10 mouse cellular contexts compared by ENCODE assay signal in genomic region chrX:8272000-8272399, GRCm38 (mm10). TPM values are rescaled to one million over a fixed set of nuclear protein-coding genes. Genes with fewer than 3 reads are reported as not detected.
DNase-seq lines count a peak whose midpoint lies in the region; ATAC-seq and TF ChIP-seq lines count a peak whose summit lies in the region.
"Had no signal": no experiment of that assay in that cellular context is flagged by ENCODE, and none has a peak within 500 bp of the region (broad histone marks: within the 10 kb centered on the region; RNA-seq: fewer than 3 reads in every experiment).

No protein-coding gene starts in this region.

- WGBS in hindbrain, embryonic 10.5 days = 25% methylated on average over 10 of the region's 10 CpGs
- WGBS in hindbrain, embryonic 11.5 days = 32% methylated on average over 10 of the region's 10 CpGs
- 37% methylated on average over 10 of the region's 10 CpGs for WGBS in hindbrain, embryonic 13.5 days

- 0 out of 2 replicates have a peak overlapping the region, but pooled peaks have one; percentile 18 for H3K4me3 ChIP-seq in hindbrain, embryonic 10.5 days
- no peak overlapping the region for H3K4me3 ChIP-seq in hindbrain, embryonic 11.5 days (ENCODE audit: low read depth, low read length)
- no peak overlapping the region; the same call in 1 of the 2 replicates for H3K4me3 ChIP-seq in hindbrain, embryonic 13.5 days
- H3K4me3 ChIP-seq in gastrocnemius, adult 2 months = no peak overlapping the region

- no peak overlapping the region for H3K27ac ChIP-seq in hindbrain, embryonic 10.5 days
- H3K27ac ChIP-seq in hindbrain, embryonic 11.5 days (ENCODE audit: low read depth, low read length) = no peak overlapping the region
- no peak overlapping the region for H3K27ac ChIP-seq in hindbrain, embryonic 13.5 days
- no peak overlapping the region for H3K27ac ChIP-seq in gastrocnemius, adult 2 months

- intact Hi-C loops in gastrocnemius, adult 2 months (cut with DNase I) = no loop called here
- intact Hi-C loops in left cerebral cortex, postnatal 10 days (cut with DNase I) = no loop called here

- H3K4me1 ChIP-seq in hindbrain, embryonic 10.5 days (replicated peaks) = no peaks in the 10 kb centered on the region
- H3K4me1 ChIP-seq in hindbrain, embryonic 11.5 days (replicated peaks; ENCODE audit: control insufficient read depth, insufficient read depth, low read length) = no peaks in the 10 kb centered on the region
- no peaks in the 10 kb centered on the region for H3K4me1 ChIP-seq in hindbrain, embryonic 13.5 days (replicated peaks)

- peaks cover 13% of the 10 kb centered on the region; the same call in 1 of the 2 replicates for H3K9me3 ChIP-seq in hindbrain, embryonic 10.5 days
- H3K9me3 ChIP-seq in hindbrain, embryonic 11.5 days (ENCODE audit: control insufficient read depth, low read length) = no peaks in the 10 kb centered on the region
- peaks cover 5% of the 10 kb centered on the region; the same call in 1 of the 2 replicates for H3K9me3 ChIP-seq in hindbrain, embryonic 13.5 days

- peaks cover 19% of the 10 kb centered on the region for H3K27me3 ChIP-seq in hindbrain, embryonic 10.5 days (ENCODE audit: insufficient read depth, poor library complexity, severe bottlenecking)
- H3K27me3 ChIP-seq in hindbrain, embryonic 11.5 days (ENCODE audit: control insufficient read depth, insufficient read depth, low read length) = no peaks in the 10 kb centered on the region
- H3K27me3 ChIP-seq in hindbrain, embryonic 13.5 days = peaks cover 9% of the 10 kb centered on the region; the same call in 1 of the 2 replicates

- TF ChIP-seq CTCF in gastrocnemius, adult 2 months (IDR thresholded peaks at IDR 0.05) = no peak

- DNase-seq in hindbrain, embryonic 10.5 days (ENCODE audit: low spot score) = no peak
- DNase-seq in hindbrain, embryonic 11.5 days (ENCODE audit: low spot score) = no peak
- peak; percentile 51 for DNase-seq in c-Kit-positive CD71-positive TER-119-negative erythroid progenitor cells, embryonic 14.5 days (ENCODE audit: low read depth)
- no peak for DNase-seq in adrenal gland, postnatal 36 days
- DNase-seq in gastrocnemius, adult 2 months = no peak
- no peak for DNase-seq in left cerebral cortex, postnatal 10 days (ENCODE audit: extremely low spot score in 1 of 2, low spot score in 2 of 2)
- DNase-seq: adrenal gland, postnatal 25 days; kidney, postnatal 10 days had no signal

- no peak overlapping the region for H3K9ac ChIP-seq in hindbrain, embryonic 11.5 days (ENCODE audit: low read depth, low read length)
- H3K9ac ChIP-seq in hindbrain, embryonic 13.5 days = no peak overlapping the region

- ATAC-seq in hindbrain, embryonic 11.5 days (ENCODE audit: low FRiP score) = no peak
- ATAC-seq in hindbrain, embryonic 13.5 days (ENCODE audit: low FRiP score) = no peak
- peak; percentile 93 for ATAC-seq in megakaryocyte-erythroid progenitor cell, adult 5-6 weeks (replicated peaks; ENCODE audit: low FRiP score, low TSS enrichment, poor library complexity, severe bottlenecking)

- H3K36me3 ChIP-seq in hindbrain, embryonic 10.5 days = no peaks in the 10 kb centered on the region
- H3K36me3 ChIP-seq in hindbrain, embryonic 11.5 days (ENCODE audit: control insufficient read depth, insufficient read depth, low read length) = no peaks in the 10 kb centered on the region
- H3K36me3 ChIP-seq in hindbrain, embryonic 13.5 days = no peaks in the 10 kb centered on the region

- H3K4me2 ChIP-seq in hindbrain, embryonic 11.5 days (replicated peaks; ENCODE audit: low read depth, low read length) = no peak overlapping the region
- H3K4me2 ChIP-seq in hindbrain, embryonic 13.5 days = peak overlapping the region; percentile 31; the same call in 1 of the 2 replicates

RNA-seq across cellular contexts. Expression of gene Slc38a5, which starts 1.1 kb away (rescaled TPM):
- 4.7 and 6.1 TPM in 2 replicates for polyA plus RNA-seq in hindbrain, embryonic 10.5 days (2016; fragmentation: Nextera tagmentation; extraction: Ambion mirVana)
- polyA plus RNA-seq in hindbrain, embryonic 11.5 days (2014; fragmentation: Nextera tagmentation; extraction: Ambion mirVana) = 5.5 and 5.7 TPM in 2 replicates
- 30.0 and 30.6 TPM in 2 replicates for polyA plus RNA-seq in hindbrain, embryonic 13.5 days (2015; fragmentation: Nextera tagmentation; extraction: Ambion mirVana)
- total RNA-seq in megakaryocyte-erythroid progenitor cell, adult 5-6 weeks (2014; fragmentation: Nextera tagmentation) = 97.9 and 114 TPM in 2 replicates
- total RNA-seq in megakaryocyte-erythroid progenitor cell, adult 5-6 weeks (2017) = 50.5 and 88.6 TPM in 2 replicates
- total RNA-seq in adrenal gland, postnatal 36 days (2021) = not detected
- total RNA-seq in gastrocnemius, adult 2 months (2021) = not detected
- 10 to 100 TPM; 13.5 to 24.3 TPM for total RNA-seq in left cerebral cortex, postnatal 10 days (2021)
- total RNA-seq: adrenal gland, postnatal 25 days had no signal

RNA-seq across cellular contexts. Expression of gene Ftsj1, which starts 19.8 kb away (rescaled TPM):
- 45.7 and 48.9 TPM in 2 replicates for polyA plus RNA-seq in hindbrain, embryonic 10.5 days (2016; fragmentation: Nextera tagmentation; extraction: Ambion mirVana)
- 42.8 and 43.3 TPM in 2 replicates for polyA plus RNA-seq in hindbrain, embryonic 11.5 days (2014; fragmentation: Nextera tagmentation; extraction: Ambion mirVana)
- polyA plus RNA-seq in hindbrain, embryonic 13.5 days (2015; fragmentation: Nextera tagmentation; extraction: Ambion mirVana) = 46.9 and 48.4 TPM in 2 replicates
- 51.2 and 86.0 TPM in 2 replicates for total RNA-seq in megakaryocyte-erythroid progenitor cell, adult 5-6 weeks (2014; fragmentation: Nextera tagmentation)
- 31.5 and 49.2 TPM in 2 replicates for total RNA-seq in megakaryocyte-erythroid progenitor cell, adult 5-6 weeks (2017)
- 10 to 100 TPM; 20.6 to 28.8 TPM for total RNA-seq in adrenal gland, postnatal 36 days (2021)
- total RNA-seq in gastrocnemius, adult 2 months (2021) = 10 to 100 TPM; 13.9 to 16.0 TPM
- total RNA-seq in left cerebral cortex, postnatal 10 days (2021) = 10 to 100 TPM; 22.9 to 27.5 TPM

RNA-seq across cellular contexts. Expression of gene Ssxb10, which starts 55.2 kb away (rescaled TPM):
- polyA plus RNA-seq in hindbrain, embryonic 10.5 days (2016; fragmentation: Nextera tagmentation; extraction: Ambion mirVana) = not detected in 2 replicates
- polyA plus RNA-seq in hindbrain, embryonic 11.5 days (2014; fragmentation: Nextera tagmentation; extraction: Ambion mirVana) = not detected in 2 replicates
- not detected in 2 replicates for polyA plus RNA-seq in hindbrain, embryonic 13.5 days (2015; fragmentation: Nextera tagmentation; extraction: Ambion mirVana)
- total RNA-seq in megakaryocyte-erythroid progenitor cell, adult 5-6 weeks (2014; fragmentation: Nextera tagmentation) = not detected in 2 replicates
- not detected in 2 replicates for total RNA-seq in megakaryocyte-erythroid progenitor cell, adult 5-6 weeks (2017)
- total RNA-seq in adrenal gland, postnatal 36 days (2021) = not detected
- not detected for total RNA-seq in gastrocnemius, adult 2 months (2021)
- total RNA-seq in left cerebral cortex, postnatal 10 days (2021) = not detected
- total RNA-seq: adrenal gland, postnatal 25 days had no signal

Comparison
In these comparisons a context has a peak if more than half of its experiments do, and no peak if none do; other contexts are left out.
1. RNA of gene Slc38a5, which starts 1.1 kb away (total RNA-seq): 50.5 to 114 TPM in megakaryocyte-erythroid progenitor cell, adult 5-6 weeks and 13.5 to 24.3 TPM in left cerebral cortex, postnatal 10 days; not detected in adrenal gland, postnatal 36 days and not detected in gastrocnemius, adult 2 months; every median in the first group is over 10 times any median in the second.